Mouse (Mus musculus) forebrain, embryonic 15.5 days (tissue): ENCODE data around the gene Chchd1. TPM values are rescaled to one million over a fixed set of nuclear protein-coding genes. Genes with fewer than 3 reads are reported as not detected.

Source experiments
- ATAC-seq: fragments of 200-750 bp; cut with Nextera tagmentation; replicated peaks from 2 replicates; pipeline ENCODE4 v1.8.0; 2017; ENCODE audit warnings: mild to moderate bottlenecking, moderate TSS enrichment, moderate library complexity
- H3K27ac ChIP-seq: fragments of 300-500 bp; sonication (generic); replicated peaks from 2 replicates; pipeline ENCODE4 v1.5.1; 2015; ENCODE audit warnings: mild to moderate bottlenecking, inconsistent platforms
- H3K27me3 ChIP-seq: fragments of 300-500 bp; sonication (generic); 2 replicates; pipeline ENCODE4 v1.6.1; 2015; ENCODE audit warnings: inconsistent platforms
- H3K36me3 ChIP-seq: fragments of 300-500 bp; sonication (generic); 2 replicates; pipeline ENCODE4 v1.6.1; 2015; ENCODE audit warnings: mild to moderate bottlenecking, inconsistent platforms
- H3K4me1 ChIP-seq: fragments of 300-500 bp; sonication (generic); 2 replicates; pipeline ENCODE4 v1.6.1; 2015; ENCODE audit warnings: inconsistent platforms
- H3K4me2 ChIP-seq: fragments of 300-500 bp; sonication (generic); replicated peaks from 2 replicates; pipeline ENCODE4 v1.6.1; 2015; ENCODE audit warnings: mild to moderate bottlenecking, inconsistent platforms
- H3K4me3 ChIP-seq: fragments of 300-500 bp; sonication (generic); 2 replicates; pipeline ENCODE4 v1.5.1; 2015; ENCODE audit warnings: mild to moderate bottlenecking, inconsistent platforms
- H3K9ac ChIP-seq: fragments of 300-500 bp; sonication (generic); replicated peaks from 2 replicates; pipeline ENCODE4 v1.6.1; 2015; ENCODE audit warnings: mild to moderate bottlenecking, inconsistent platforms
- H3K9me3 ChIP-seq: fragments of 300-500 bp; sonication (generic); 2 replicates; pipeline ENCODE4 v1.6.1; 2016; ENCODE audit warnings: inconsistent platforms
- WGBS: fragments of 180-500 bp; shearing (Covaris S2); methylation state at CpG from one replicate; pipeline ENCODE4 v1.1.7; 2015; ENCODE audit warnings: mixed read lengths; 5-methylcytosine and 5-hydroxymethylcytosine counted together
- polyA plus RNA-seq: library from polyadenylated mRNA; unstranded; fragments of >200 nt; fragmentation: Nextera tagmentation; extraction: Ambion mirVana; gene quantifications from 2 replicates; pipeline ENCODE4 v1.2.1, GENCODE M21; 2015

Chchd1 gene
- polyA plus RNA-seq = 213 TPM in 2 replicates

- H3K4me3 ChIP-seq = peak within 1 kb of the TSS; percentile 91
- H3K9me3 ChIP-seq = no peaks in the 10 kb centered on the region
- H3K4me1 ChIP-seq = peaks cover 62% of the 10 kb centered on the region
- H3K27ac ChIP-seq = peak within 1 kb of the TSS; percentile 94
- no peaks in the 10 kb centered on the region for H3K27me3 ChIP-seq
- ATAC-seq = peak; percentile 64
- under 1% methylated on average over 61 of the region's 61 CpGs for WGBS
- H3K36me3 ChIP-seq = peaks cover 19% of the 10 kb centered on the region
- peak within 1 kb of the TSS; percentile 58 for H3K4me2 ChIP-seq
- H3K9ac ChIP-seq = peak within 1 kb of the TSS; percentile 88
These were observed at the start of gene Chchd1 for GRCm38 (mm10) chr14:20702741-20703381. Chchd1 (plus strand) TSS chr14:20703006.

GRCm38 (mm10) chr14:20654690-20655421, 48.0 kb upstream of the Chchd1 start:
- Histone ChIP-seq H3K27me3 (no peaks in the 10 kb centered on the region), H3K4me2 (no peak overlapping the region), H3K9ac (no peak overlapping the region), H3K4me1 (no peaks in the 10 kb centered on the region), H3K4me3 (no peak overlapping the region), H3K36me3 (no peaks in the 10 kb centered on the region), H3K27ac (no peak overlapping the region), H3K9me3 (no peaks in the 10 kb centered on the region)
- no peak for ATAC-seq
- WGBS = 88% methylated on average over 9 of the region's 9 CpGs

DNA sequence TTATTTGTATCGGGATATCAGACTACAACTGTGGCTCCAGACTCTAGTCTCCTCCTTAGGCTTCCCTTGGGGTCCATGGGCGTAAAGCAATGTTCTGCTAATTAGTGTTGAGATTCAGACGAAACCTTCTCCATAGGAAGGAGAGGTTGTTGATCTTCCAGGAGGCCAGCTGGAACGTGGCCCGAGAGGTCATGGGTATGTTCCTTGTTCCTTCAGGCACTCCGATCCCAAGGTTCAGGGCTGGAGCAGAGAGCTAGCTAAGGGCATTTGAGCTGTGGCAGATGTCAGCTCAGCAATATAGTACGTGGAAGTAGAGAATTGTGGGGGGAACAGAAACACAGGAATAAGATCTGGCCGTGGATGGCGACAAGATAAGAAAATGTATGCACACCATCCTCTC, 47.1 kb upstream of the Chchd1 start:
- Histone ChIP-seq H3K36me3 (no peaks in the 10 kb centered on the region), H3K27ac (no peak overlapping the region), H3K4me2 (no peak overlapping the region), H3K9me3 (no peaks in the 10 kb centered on the region), H3K9ac (no peak overlapping the region), H3K27me3 (no peaks in the 10 kb centered on the region), H3K4me1 (peaks cover 3% of the 10 kb centered on the region; the same call in 1 of the 2 replicates), H3K4me3 (no peak overlapping the region)
- ATAC-seq = no peak
- 90% methylated on average over 9 of the region's 9 CpGs for WGBS

DNA sequence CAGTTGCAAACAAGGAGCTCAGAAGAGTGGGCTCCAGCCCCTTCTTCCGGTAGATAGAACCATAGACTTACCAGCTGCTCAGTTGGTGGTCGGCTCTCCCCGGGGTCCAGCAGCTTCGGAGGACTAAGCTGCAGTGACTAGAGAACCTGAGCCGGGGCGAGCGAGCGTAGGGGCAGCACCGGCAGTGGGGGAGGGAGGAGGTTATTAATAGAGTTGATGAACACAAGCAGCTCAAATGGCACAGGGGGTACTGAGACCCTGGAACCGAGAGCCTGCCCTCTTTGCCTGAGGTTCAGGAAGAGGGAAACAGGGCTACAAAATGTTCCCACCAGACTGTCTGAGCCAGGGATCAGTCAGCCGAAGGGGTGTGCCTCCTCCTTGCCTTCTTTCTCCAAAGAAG, 46.4 kb upstream of the Chchd1 start, which contains the start of gene Myoz1:
Gene Myoz1, minus strand, starts transcription at position 180 of the 400 bp plus-strand sequence.
- H3K27ac ChIP-seq = no peak within 1 kb of the TSS
- no peaks in the 10 kb centered on the region for H3K36me3 ChIP-seq
- no peak within 1 kb of the TSS for H3K4me2 ChIP-seq
- H3K27me3 ChIP-seq = no peaks in the 10 kb centered on the region
- WGBS = 37% methylated on average over 11 of the region's 11 CpGs
- H3K9ac ChIP-seq = no peak within 1 kb of the TSS
- no peak within 1 kb of the TSS for H3K4me3 ChIP-seq
- no peaks in the 10 kb centered on the region for H3K9me3 ChIP-seq
- no peak for ATAC-seq
- H3K4me1 ChIP-seq = peaks cover 3% of the 10 kb centered on the region; the same call in 1 of the 2 replicates

GRCm38 (mm10) chr14:20658326-20658725, 44.5 kb upstream of the Chchd1 start:
- no peak for ATAC-seq
- Histone ChIP-seq H3K36me3 (no peaks in the 10 kb centered on the region), H3K27me3 (0 out of 2 replicates have a peak, but pooled peaks cover 5% of the 10 kb centered on the region), H3K27ac (no peak overlapping the region), H3K4me2 (no peak overlapping the region), H3K4me1 (peaks cover 11% of the 10 kb centered on the region), H3K4me3 (no peak overlapping the region), H3K9ac (no peak overlapping the region), H3K9me3 (no peaks in the 10 kb centered on the region)

DNA sequence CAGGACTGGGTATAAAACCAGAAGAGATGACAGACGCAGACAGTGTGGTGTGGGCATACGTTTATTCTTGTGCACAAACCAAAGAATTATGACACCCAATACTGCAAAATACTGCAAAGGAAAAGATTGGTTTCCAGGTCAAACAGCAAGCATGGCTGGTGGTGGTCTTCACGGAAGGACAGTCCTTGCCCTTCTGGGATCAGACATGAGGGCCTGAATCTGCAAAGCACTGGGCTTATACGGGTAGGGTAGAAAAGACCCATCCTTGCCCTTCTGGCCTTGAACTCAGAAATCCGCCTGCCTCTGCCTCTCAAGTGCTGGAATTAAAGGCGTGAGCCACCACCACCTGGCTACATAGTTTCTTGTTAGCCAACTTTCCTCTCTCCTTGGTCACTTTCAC, 43.9 kb upstream of the Chchd1 start:
- Histone ChIP-seq H3K4me1 (peaks cover 11% of the 10 kb centered on the region), H3K27ac (no peak overlapping the region), H3K27me3 (0 out of 2 replicates have a peak, but pooled peaks cover 5% of the 10 kb centered on the region), H3K36me3 (no peaks in the 10 kb centered on the region), H3K4me3 (no peak overlapping the region), H3K4me2 (no peak overlapping the region), H3K9me3 (no peaks in the 10 kb centered on the region), H3K9ac (no peak overlapping the region)
- no peak for ATAC-seq
- 90% methylated on average over 6 of the region's 6 CpGs for WGBS

GRCm38 (mm10) chr14:20659687-20660086, 43.1 kb upstream of the Chchd1 start:
- H3K27ac ChIP-seq = no peak overlapping the region

DNA sequence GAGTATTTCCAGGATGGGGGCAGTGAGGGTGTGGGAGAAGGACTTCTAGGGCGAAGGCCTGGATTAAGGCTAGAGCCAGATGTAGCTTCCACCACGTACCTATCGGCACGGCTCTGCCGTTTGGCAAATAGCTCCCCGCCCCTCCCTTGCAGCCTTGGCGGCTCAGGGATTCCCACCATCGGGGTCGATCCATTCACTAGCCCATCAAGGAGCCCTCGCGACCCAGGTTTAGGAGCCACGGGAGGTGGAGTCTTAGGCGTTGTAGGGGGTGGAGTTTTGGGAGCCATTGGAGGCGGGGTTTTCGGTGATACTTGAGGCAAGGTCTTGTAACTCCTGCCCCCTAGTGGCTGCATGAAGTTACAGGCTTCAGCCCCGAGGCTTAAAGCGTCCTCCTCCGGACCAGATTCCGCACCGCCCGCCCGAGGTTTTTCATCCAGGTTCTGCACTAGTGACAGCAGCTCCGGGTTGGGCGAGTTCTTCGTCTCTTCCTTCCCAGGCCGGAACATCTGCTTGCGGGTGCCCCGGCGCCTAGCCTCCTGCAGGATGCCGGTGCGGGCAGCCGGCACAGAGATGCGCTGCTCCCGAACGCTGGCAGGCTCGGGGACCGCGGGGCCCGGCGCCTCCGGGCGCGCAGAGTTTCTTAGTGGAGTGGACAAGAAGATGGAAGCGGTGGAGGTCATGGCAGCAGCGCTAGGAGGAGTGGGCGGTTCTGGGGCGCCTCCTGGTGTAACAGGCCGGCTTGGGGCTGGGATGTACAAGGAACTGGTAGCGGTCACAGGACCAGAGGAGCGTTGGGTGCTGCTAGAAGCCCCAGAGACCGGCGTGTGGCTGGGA, 41.8 kb upstream of the Chchd1 start:
- peak; percentile 88 for ATAC-seq
- peak overlapping the region; percentile 64 for H3K27ac ChIP-seq
- H3K9ac ChIP-seq = peak overlapping the region; percentile 60
- 1% methylated on average over 52 of the region's 52 CpGs for WGBS
- peak overlapping the region; percentile 52 for H3K4me3 ChIP-seq
- H3K4me1 ChIP-seq = peaks cover 11% of the 10 kb centered on the region
- no peaks in the 10 kb centered on the region for H3K9me3 ChIP-seq
- 0 out of 2 replicates have a peak, but pooled peaks cover 8% of the 10 kb centered on the region for H3K27me3 ChIP-seq
- H3K4me2 ChIP-seq = peak overlapping the region; percentile 69
- H3K36me3 ChIP-seq = no peaks in the 10 kb centered on the region

More at GRCm38 (mm10) chr14:20659687-20660086, 43.1 kb upstream of the Chchd1 start:
- no peak for ATAC-seq
- H3K4me1 ChIP-seq = peaks cover 11% of the 10 kb centered on the region
- no peaks in the 10 kb centered on the region for H3K9me3 ChIP-seq
- no peaks in the 10 kb centered on the region for H3K36me3 ChIP-seq
- no peak overlapping the region for H3K9ac ChIP-seq
- WGBS = 97% methylated on average over 7 of the region's 7 CpGs
- H3K4me3 ChIP-seq = no peak overlapping the region
- H3K27me3 ChIP-seq = 0 out of 2 replicates have a peak, but pooled peaks cover 5% of the 10 kb centered on the region
- no peak overlapping the region for H3K4me2 ChIP-seq

- WGBS = 8% methylated on average over 19 of the region's 19 CpGs
- Histone ChIP-seq H3K27me3 (0 out of 2 replicates have a peak, but pooled peaks cover 8% of the 10 kb centered on the region), H3K4me2 (peak overlapping the region; percentile 69), H3K4me1 (peaks cover 11% of the 10 kb centered on the region), H3K4me3 (peak overlapping the region; percentile 52), H3K9me3 (no peaks in the 10 kb centered on the region), H3K9ac (peak overlapping the region; percentile 60), H3K36me3 (no peaks in the 10 kb centered on the region), H3K27ac (peak overlapping the region; percentile 64)
- ATAC-seq = peak; percentile 21; the same call in 1 of the 2 replicates
These were observed 41.0 kb upstream of the Chchd1 start for GRCm38 (mm10) chr14:20661661-20662331.

DNA sequence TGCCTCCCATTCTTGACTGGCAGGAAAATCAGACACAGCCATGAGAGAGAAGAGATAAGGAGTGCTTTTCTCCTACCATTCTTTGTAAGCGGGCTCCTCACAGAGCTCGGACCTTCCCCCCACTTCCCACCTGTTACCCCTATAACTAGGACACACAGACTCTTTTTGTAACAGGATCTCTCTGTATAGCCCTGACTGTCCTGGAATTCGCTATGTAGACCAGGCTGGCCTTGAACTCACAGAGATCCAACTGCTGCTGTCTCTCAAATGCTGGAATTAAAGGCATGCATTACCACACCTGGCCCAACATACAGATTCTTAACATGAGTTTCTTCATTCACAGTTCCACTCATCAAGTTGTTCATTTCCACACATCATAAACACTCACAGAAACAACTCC, 40.1 kb upstream of the Chchd1 start:
- Histone ChIP-seq H3K9ac (no peak overlapping the region), H3K9me3 (no peaks in the 10 kb centered on the region), H3K4me1 (peaks cover 11% of the 10 kb centered on the region), H3K4me2 (no peak overlapping the region), H3K36me3 (no peaks in the 10 kb centered on the region), H3K27me3 (0 out of 2 replicates have a peak, but pooled peaks cover 8% of the 10 kb centered on the region), H3K4me3 (no peak overlapping the region), H3K27ac (no peak overlapping the region)
- no peak for ATAC-seq
- WGBS = 92% methylated on average over 3 of the region's 3 CpGs

GRCm38 (mm10) chr14:20663601-20664000, 39.2 kb upstream of the Chchd1 start:
- no peak overlapping the region for H3K4me2 ChIP-seq
- no peak overlapping the region for H3K27ac ChIP-seq
- H3K27me3 ChIP-seq = 0 out of 2 replicates have a peak, but pooled peaks cover 8% of the 10 kb centered on the region
- no peak overlapping the region for H3K9ac ChIP-seq
- peaks cover 11% of the 10 kb centered on the region for H3K4me1 ChIP-seq
- H3K36me3 ChIP-seq = no peaks in the 10 kb centered on the region
- H3K4me3 ChIP-seq = no peak overlapping the region
- H3K9me3 ChIP-seq = no peaks in the 10 kb centered on the region
- 73% methylated on average over 2 of the region's 2 CpGs for WGBS
- no peak for ATAC-seq
